Mouse (Mus musculus): ENCODE data around the gene Uqcc1. TPM values are rescaled to one million over a fixed set of nuclear protein-coding genes. Genes with fewer than 3 reads are reported as not detected.

Uqcc1 gene
- polyA plus RNA-seq, 1 experiment, result 30.0 TPM

DNA sequence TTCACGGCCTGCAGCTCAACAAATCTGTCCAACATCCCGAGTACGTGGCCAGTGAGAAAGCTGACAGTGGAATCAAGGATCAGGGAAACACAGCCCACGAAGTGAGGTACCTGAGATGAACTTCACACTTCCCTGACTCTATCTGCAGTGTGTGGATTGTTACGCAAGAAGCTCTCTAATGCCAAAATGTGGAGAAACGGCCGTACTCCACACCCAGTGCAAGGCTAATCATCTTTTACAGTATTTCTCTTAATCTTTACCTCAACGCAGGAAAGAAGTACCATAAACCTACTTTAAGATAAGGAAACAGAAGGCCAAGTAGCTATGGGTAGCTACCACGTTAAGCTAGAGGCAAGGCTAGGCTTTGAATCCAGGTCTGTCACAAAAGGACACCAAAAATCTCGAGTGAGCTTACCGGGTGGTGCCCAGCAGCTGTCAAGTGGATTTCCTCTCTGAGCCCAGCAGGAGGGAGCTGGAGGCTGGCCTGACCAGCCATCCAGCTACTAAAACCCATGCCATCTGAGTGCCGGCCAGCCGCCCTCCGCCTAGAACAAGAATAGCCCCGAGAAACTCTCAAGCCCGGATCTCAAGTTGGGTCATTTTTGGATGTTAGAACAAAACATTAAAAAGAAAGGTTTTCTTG is 27.0 kb downstream of the Uqcc1 start:
- no peak overlapping the region for H3K27ac ChIP-seq (ENCODE audit: control insufficient read depth, insufficient read depth, low read length)
- DNase-seq, result no peak
- H3K4me3 ChIP-seq (ENCODE audit: control insufficient read depth, insufficient read depth, low read length), result no peak overlapping the region
- H3K4me1 ChIP-seq (replicated peaks; ENCODE audit: control insufficient read depth, insufficient read depth, low read length), result no peaks in the 10 kb centered on the region
- H3K36me3 ChIP-seq (ENCODE audit: control insufficient read depth, insufficient read depth, low read length), result peaks cover 7% of the 10 kb centered on the region
- WGBS, result 95% methylated on average over 16 of the region's 16 CpGs
- TF ChIP-seq CTCF (IDR thresholded peaks at IDR 0.05; ENCODE audit: borderline replicate concordance, control insufficient read depth, extremely low read depth, insufficient read depth, low read length, poor library complexity), result no peak
- no peak for TF ChIP-seq POLR2A (IDR thresholded peaks at IDR 0.05; ENCODE audit: control insufficient read depth, extremely low read depth, insufficient read depth, low read length, poor library complexity)
- no peaks in the 10 kb centered on the region for H3K27me3 ChIP-seq (ENCODE audit: control insufficient read depth, insufficient read depth, low read length)

DNA sequence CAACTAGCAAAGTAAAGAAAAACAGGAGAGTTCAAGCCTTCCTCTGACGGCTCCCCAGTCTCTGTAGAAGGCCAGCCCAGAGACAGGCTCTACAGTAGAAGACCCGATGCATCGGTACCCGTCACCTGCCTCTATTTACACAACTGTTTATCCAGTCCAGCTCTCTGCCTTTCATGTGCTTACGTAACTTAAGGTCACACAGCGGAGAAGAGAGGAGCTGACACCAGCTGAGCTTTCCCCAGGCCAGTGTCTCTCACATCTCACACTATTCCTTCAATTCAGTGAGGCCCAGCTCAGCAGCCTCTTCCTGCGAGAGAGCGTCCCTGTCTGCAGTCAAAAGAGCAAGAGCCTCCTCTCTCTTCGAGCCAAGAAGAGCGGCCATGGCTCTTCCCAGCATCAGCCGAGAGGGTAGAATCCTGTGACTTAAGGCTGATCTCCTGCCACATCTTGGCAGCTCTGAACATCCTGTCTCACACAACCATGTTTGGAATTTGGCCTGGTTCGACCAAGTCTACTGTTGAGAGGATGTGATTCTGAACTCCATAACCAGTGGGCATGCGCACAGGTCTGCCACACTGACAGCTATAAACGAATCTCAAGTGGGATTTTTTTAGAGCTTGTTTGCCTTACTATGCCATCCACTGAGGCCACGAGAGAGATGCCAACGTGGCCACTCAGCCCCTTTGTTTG is 34.9 kb downstream of the Uqcc1 start:
- no peak for TF ChIP-seq CTCF (IDR thresholded peaks at IDR 0.05; ENCODE audit: borderline replicate concordance, control insufficient read depth, extremely low read depth, insufficient read depth, low read length, poor library complexity)
- TF ChIP-seq POLR2A (IDR thresholded peaks at IDR 0.05; ENCODE audit: control insufficient read depth, extremely low read depth, insufficient read depth, low read length, poor library complexity), result no peak
- no peak overlapping the region for H3K4me3 ChIP-seq (ENCODE audit: control insufficient read depth, insufficient read depth, low read length)
- no peak overlapping the region for H3K27ac ChIP-seq (ENCODE audit: control insufficient read depth, insufficient read depth, low read length)
- H3K4me1 ChIP-seq (replicated peaks; ENCODE audit: control insufficient read depth, insufficient read depth, low read length), result no peaks in the 10 kb centered on the region
- no peaks in the 10 kb centered on the region for H3K27me3 ChIP-seq (ENCODE audit: control insufficient read depth, insufficient read depth, low read length)
- WGBS, result 97% methylated on average over 16 of the region's 16 CpGs
- no peak for DNase-seq
- H3K36me3 ChIP-seq (ENCODE audit: control insufficient read depth, insufficient read depth, low read length), result peaks cover 10% of the 10 kb centered on the region

DNA sequence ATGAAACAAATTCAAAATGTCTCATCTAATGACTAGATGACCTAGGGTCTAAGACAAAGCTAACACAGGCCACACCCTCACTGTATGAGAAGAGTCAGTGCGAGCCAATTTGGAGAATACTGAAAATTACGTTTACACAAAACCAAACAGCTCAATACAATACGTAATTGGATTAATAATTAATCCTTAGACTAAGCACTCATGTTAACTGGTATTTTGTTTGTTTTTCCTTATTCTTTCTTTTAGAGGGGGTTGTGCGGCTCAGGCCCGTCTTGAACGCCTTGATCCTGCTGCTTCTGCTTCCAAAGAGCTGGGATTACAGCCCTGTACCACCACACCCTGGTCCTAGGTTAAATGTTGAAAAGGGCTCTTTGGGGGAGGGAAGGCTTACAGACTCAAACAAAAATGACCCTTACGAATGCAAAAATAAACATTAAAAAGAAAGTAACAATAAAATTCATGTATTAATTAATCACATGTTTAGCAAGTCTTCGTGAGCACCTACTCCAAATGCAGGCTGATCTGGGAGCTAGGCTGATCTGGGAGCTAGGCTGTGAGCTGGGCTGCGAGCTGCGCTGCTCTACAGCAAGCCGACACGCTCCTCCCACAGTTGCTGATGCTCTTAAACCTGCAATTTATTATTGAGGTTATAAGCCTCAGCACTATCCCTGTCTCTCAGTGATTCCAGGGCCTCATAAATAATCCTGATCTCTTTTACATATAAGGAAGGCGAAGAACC is 35.6 kb downstream of the Uqcc1 start:
- WGBS, result 98% methylated on average over 13 of the region's 13 CpGs
- peaks cover 10% of the 10 kb centered on the region for H3K36me3 ChIP-seq (ENCODE audit: control insufficient read depth, insufficient read depth, low read length)
- no peak for DNase-seq
- H3K27ac ChIP-seq (ENCODE audit: control insufficient read depth, insufficient read depth, low read length), result no peak overlapping the region
- H3K4me1 ChIP-seq (replicated peaks; ENCODE audit: control insufficient read depth, insufficient read depth, low read length), result no peaks in the 10 kb centered on the region
- no peak overlapping the region for H3K4me3 ChIP-seq (ENCODE audit: control insufficient read depth, insufficient read depth, low read length)
- no peak for TF ChIP-seq CTCF (IDR thresholded peaks at IDR 0.05; ENCODE audit: borderline replicate concordance, control insufficient read depth, extremely low read depth, insufficient read depth, low read length, poor library complexity)
- no peaks in the 10 kb centered on the region for H3K27me3 ChIP-seq (ENCODE audit: control insufficient read depth, insufficient read depth, low read length)

DNA sequence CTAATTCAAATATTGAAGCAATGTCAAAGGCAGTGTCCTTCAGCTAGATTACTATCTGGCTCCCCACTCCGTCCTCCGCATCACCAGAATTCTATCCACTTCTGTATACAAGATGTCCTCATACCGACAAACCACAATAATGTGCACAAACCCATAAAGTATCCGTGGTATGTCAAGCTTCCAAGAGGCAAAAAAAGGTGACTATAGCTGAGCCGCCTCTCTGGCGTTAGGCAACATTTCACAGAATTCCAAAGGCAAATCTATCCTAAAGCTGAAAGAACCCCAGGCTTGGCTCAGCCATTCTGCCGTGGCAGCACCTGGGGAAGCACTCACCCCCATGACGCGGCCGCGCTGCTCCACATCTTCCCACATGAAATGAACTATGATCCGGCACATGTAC is 43.3 kb downstream of the Uqcc1 start:
- DNase-seq, result no peak
- 98% methylated on average over 12 of the region's 12 CpGs for WGBS
- Histone ChIP-seq H3K4me3 (ENCODE audit: control insufficient read depth, insufficient read depth, low read length) (no peak overlapping the region), H3K27ac (ENCODE audit: control insufficient read depth, insufficient read depth, low read length) (no peak overlapping the region), H3K27me3 (ENCODE audit: control insufficient read depth, insufficient read depth, low read length) (no peaks in the 10 kb centered on the region), H3K36me3 (ENCODE audit: control insufficient read depth, insufficient read depth, low read length) (peaks cover 25% of the 10 kb centered on the region), H3K4me1 (replicated peaks; ENCODE audit: control insufficient read depth, insufficient read depth, low read length) (no peaks in the 10 kb centered on the region)
- TF ChIP-seq CTCF (IDR thresholded peaks at IDR 0.05; ENCODE audit: borderline replicate concordance, control insufficient read depth, extremely low read depth, insufficient read depth, low read length, poor library complexity) (no peak), POLR2A (IDR thresholded peaks at IDR 0.05; ENCODE audit: control insufficient read depth, extremely low read depth, insufficient read depth, low read length, poor library complexity) (no peak)

DNA sequence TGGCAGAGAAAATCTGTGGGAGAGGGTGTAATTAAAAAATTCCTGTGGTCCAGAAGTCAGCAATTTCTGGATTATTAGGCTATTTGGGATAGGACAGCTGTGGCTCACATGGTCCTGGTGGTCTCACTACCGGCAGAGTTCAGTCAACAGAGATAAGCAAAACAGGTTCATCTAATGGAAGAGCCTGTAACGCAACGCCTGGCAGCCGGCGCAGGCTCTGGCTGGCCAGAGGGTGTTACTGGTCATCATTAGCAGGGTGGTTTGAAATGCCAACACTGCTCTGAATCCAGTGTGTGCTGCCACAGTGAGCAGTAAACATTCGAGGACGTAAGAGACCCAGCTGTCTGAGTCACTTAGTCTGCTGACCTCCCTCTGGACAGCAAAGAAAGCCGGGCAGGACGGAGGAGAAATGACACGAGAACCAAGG is 44.8 kb downstream of the Uqcc1 start:
- TF ChIP-seq POLR2A (IDR thresholded peaks at IDR 0.05; ENCODE audit: control insufficient read depth, extremely low read depth, insufficient read depth, low read length, poor library complexity) (no peak), CTCF (IDR thresholded peaks at IDR 0.05; ENCODE audit: borderline replicate concordance, control insufficient read depth, extremely low read depth, insufficient read depth, low read length, poor library complexity) (no peak)
- no peaks in the 10 kb centered on the region for H3K27me3 ChIP-seq (ENCODE audit: control insufficient read depth, insufficient read depth, low read length)
- H3K27ac ChIP-seq (ENCODE audit: control insufficient read depth, insufficient read depth, low read length), result no peak overlapping the region
- no peaks in the 10 kb centered on the region for H3K4me1 ChIP-seq (replicated peaks; ENCODE audit: control insufficient read depth, insufficient read depth, low read length)
- DNase-seq, result no peak
- 96% methylated on average over 10 of the region's 10 CpGs for WGBS
- H3K4me3 ChIP-seq (ENCODE audit: control insufficient read depth, insufficient read depth, low read length), result no peak overlapping the region
- H3K36me3 ChIP-seq (ENCODE audit: control insufficient read depth, insufficient read depth, low read length), result peaks cover 25% of the 10 kb centered on the region

DNA sequence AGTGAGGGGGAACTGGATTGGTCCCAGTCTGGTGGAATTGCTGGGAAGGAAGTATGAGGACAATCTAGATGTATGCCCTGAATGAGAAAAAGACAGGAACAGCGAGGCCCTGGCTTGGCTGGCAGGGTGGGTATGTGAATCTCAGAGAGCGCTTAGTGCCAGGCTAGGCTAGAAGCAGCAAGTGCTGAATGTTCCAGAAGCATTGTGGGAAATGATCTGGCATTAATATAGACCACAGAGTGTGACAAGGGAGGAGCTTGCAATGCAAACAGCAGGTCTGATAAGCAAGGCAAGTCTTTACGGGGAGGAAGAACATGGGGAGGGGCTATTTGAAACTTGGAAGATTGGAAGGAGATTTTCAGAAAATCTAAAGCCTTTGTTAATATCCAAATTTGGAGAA is 48.0 kb downstream of the Uqcc1 start:
- no peaks in the 10 kb centered on the region for H3K27me3 ChIP-seq (ENCODE audit: control insufficient read depth, insufficient read depth, low read length)
- no peak overlapping the region for H3K27ac ChIP-seq (ENCODE audit: control insufficient read depth, insufficient read depth, low read length)
- H3K36me3 ChIP-seq (ENCODE audit: control insufficient read depth, insufficient read depth, low read length), result peaks cover 27% of the 10 kb centered on the region
- TF ChIP-seq POLR2A (IDR thresholded peaks at IDR 0.05; ENCODE audit: control insufficient read depth, extremely low read depth, insufficient read depth, low read length, poor library complexity), result no peak
- no peak for TF ChIP-seq CTCF (IDR thresholded peaks at IDR 0.05; ENCODE audit: borderline replicate concordance, control insufficient read depth, extremely low read depth, insufficient read depth, low read length, poor library complexity)
- DNase-seq, result no peak
- no peaks in the 10 kb centered on the region for H3K4me1 ChIP-seq (replicated peaks; ENCODE audit: control insufficient read depth, insufficient read depth, low read length)
- WGBS, result 97% methylated on average over 3 of the region's 3 CpGs
- H3K4me3 ChIP-seq (ENCODE audit: control insufficient read depth, insufficient read depth, low read length), result no peak overlapping the region

All from thymus, adult 2 months (tissue).